Mouse (Mus musculus) kidney, postnatal 4 days (tissue): Measurements from ENCODE around the gene Ccnyl1.
"Not testable (repeated sequence)": the region's sequence is repeated elsewhere in the genome, so short reads cannot be mapped to it uniquely, and the experiment has no call there.

Experiments used
- DNase-seq, 2 experiments: peaks; one replicate each; pipeline ENCODE4 v3.0.0; 2021; ENCODE audit warnings: mixed read lengths in 2 of 2

The Ccnyl1 gene

GRCm38 (mm10) chr1:64690213-64691013 is at the start of gene Ccnyl1:
TSS of gene Ccnyl1 (plus strand) at chr1:64690455.
- DNase-seq: peak; percentile 98 to 99

- DNase-seq: no peak
Measured at GRCm38 (mm10) chr1:64641069-64641468, 49.2 kb upstream of the Ccnyl1 start.

- not testable (repeated sequence) for DNase-seq
Measured at GRCm38 (mm10) chr1:64642541-64642940, 47.7 kb upstream of the Ccnyl1 start.

GRCm38 (mm10) chr1:64644513-64644912 is 45.7 kb upstream of the Ccnyl1 start:
- no peak for DNase-seq

- DNase-seq: no peak
Measured at GRCm38 (mm10) chr1:64649362-64650124, 40.7 kb upstream of the Ccnyl1 start.

GRCm38 (mm10) chr1:64653701-64654100 is 36.6 kb upstream of the Ccnyl1 start:
- DNase-seq: no peak

- no peak for DNase-seq
Measured at GRCm38 (mm10) chr1:64655415-64655814, 34.8 kb upstream of the Ccnyl1 start.

- no peak for DNase-seq
Measured at GRCm38 (mm10) chr1:64656423-64657129, 33.7 kb upstream of the Ccnyl1 start.

- DNase-seq: peak in 1 of 2 experiments; percentile 3
Measured at GRCm38 (mm10) chr1:64658876-64659275, 31.4 kb upstream of the Ccnyl1 start.

GRCm38 (mm10) chr1:64667111-64667633 is 23.1 kb upstream of the Ccnyl1 start:
- DNase-seq: no peak

GRCm38 (mm10) chr1:64669451-64669850 is 20.8 kb upstream of the Ccnyl1 start:
- no peak for DNase-seq

- DNase-seq: no peak
Measured at GRCm38 (mm10) chr1:64673931-64674330, 16.3 kb upstream of the Ccnyl1 start.

GRCm38 (mm10) chr1:64676060-64676839 is 14.0 kb upstream of the Ccnyl1 start:
- DNase-seq: no peak

- DNase-seq: no peak
Measured at GRCm38 (mm10) chr1:64681499-64681898, 8.8 kb upstream of the Ccnyl1 start.

- DNase-seq: no peak
Measured at GRCm38 (mm10) chr1:64683039-64683438, 7.2 kb upstream of the Ccnyl1 start.

- no peak for DNase-seq
Measured at GRCm38 (mm10) chr1:64684440-64684839, 5.8 kb upstream of the Ccnyl1 start.

- DNase-seq: no peak
Measured at GRCm38 (mm10) chr1:64688046-64688445, 2.2 kb upstream of the Ccnyl1 start.

- DNase-seq: no peak
Measured at GRCm38 (mm10) chr1:64689561-64690212, 568 bp upstream of the Ccnyl1 start.

GRCm38 (mm10) chr1:64691121-64691551 is 881 bp downstream of the Ccnyl1 start:
- peak; percentile 55 to 72 for DNase-seq

GRCm38 (mm10) chr1:64691581-64691980 is 1.3 kb downstream of the Ccnyl1 start:
- no peak for DNase-seq

GRCm38 (mm10) chr1:64695156-64695555 is 4.9 kb downstream of the Ccnyl1 start:
- no peak for DNase-seq

- peak; percentile 11 to 28 for DNase-seq
Measured at GRCm38 (mm10) chr1:64701780-64702179, 11.5 kb downstream of the Ccnyl1 start.
